Mouse (Mus musculus): Measurements from ENCODE around the gene Atf7.
A peak's percentile ranks its signal among the peaks of the same experiment; 100 is the strongest.

Gene Atf7

DNA sequence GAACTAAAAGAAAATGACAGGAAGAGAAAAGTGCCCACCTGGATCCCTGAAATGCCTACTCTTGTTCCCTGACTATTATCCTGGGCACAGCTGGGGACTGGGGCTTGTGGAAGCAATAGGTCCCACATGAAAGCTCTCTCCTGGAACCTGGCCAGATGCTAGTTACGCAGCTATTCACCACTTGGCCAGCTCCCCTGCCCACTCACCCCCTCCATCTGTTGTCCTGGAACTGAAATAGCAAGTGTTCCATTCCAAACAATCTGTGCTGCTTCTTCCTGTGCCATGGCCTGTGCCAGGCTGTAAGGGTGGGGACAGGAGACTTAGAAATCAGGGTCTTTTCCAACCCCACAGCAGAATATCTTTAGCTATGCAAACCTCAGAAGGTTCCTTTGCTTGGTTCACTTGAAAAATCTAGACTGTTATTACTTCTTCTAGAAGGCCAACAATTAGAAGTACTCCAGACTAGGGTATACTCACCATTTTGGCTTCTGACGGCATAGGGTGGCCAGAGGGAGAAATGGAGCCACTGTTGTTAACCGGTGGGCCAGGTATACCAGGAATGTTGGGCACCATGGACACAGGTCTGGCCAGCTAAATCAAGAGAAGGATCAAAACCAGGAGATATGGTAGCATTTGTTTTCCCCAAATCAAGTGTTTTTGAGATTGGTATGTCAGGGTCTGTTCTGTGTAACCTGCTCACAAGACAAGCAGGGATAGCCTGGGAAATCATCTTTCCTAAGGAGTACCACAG, 78.4 kb downstream of the Atf7 start:
- DNase-seq (ENCODE audit: low spot score) = peak; percentile 53

DNA sequence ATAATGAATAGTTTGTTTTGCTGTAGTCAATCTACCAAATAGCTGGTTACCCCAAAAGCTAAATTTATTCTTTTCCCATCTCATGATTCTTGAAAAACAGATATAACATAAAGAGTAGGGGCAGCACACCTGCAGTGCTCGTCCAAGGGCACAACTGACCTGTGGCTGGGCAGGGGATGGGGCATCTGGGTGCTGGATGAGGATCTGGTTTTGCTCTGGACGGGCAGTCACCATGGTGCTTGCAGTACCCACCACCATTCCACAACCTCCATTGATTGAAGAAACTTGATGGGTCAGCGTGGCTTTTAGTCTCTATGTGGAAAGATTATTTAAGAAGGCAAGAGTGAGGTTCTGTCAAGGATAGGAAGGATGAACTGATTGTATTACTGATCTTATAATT, 79.0 kb downstream of the Atf7 start:
- no peak for DNase-seq (ENCODE audit: low spot score)

GRCm38 (mm10) chr15:102544801-102545200, 80.5 kb downstream of the Atf7 start:
- DNase-seq (ENCODE audit: low spot score) = no peak

DNA sequence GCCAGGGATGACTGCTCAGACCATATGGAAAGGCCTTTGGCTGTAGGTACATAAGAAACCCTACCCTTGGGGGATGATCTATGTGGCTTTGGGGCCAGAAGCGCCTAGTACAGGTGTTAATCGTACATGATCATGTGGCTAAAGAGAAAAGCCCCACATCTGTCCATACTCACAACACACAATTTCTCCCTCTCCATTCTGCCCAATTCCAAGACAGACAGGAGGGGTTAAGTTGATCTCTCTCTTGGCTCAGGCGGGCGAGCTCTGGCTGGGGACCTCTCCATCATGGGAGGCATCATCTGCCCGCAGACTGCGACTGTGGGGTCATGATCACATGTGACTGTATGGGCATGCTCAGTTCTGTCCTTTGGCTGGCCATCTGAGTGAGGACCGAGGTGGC, 91.3 kb downstream of the Atf7 start:
- DNase-seq (ENCODE audit: low spot score) = no peak

DNA sequence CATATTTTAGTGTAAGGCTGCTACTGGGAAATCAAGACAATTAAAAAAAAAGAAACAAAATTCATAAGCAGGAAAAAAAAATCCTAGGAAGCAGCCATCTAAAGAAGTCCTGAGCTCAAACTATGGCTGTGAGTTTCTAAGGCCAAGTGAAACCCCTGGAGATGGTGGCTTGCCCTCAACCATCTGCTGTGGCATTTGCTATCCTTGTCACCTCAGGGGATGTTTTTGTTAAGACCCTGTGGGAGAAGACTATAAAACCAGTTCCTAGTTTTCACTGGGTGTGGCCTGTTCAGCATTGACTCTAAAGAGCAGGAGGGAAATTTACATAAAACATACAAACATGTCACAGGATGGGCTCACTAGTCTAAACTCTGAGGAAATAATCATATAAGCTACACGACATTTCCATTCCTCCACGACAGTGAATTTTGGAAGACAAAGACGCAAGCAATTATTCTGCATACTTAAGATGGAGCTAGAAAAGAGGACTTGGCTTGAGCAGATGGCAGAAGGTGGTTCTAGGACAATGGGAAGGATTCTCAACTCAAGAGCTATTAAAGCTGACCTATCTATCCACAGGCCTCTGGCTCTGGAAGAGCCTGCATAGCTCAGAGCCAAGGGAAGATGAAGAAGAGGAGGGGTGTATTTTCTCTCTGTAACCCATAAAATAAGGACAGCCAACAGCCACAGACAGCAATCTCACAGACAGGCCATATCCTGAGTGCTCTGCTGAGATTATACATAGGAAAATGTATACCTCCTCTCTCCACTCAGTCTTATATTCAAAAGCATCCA, 93.0 kb downstream of the Atf7 start:
- DNase-seq (ENCODE audit: low spot score) = no peak

DNA sequence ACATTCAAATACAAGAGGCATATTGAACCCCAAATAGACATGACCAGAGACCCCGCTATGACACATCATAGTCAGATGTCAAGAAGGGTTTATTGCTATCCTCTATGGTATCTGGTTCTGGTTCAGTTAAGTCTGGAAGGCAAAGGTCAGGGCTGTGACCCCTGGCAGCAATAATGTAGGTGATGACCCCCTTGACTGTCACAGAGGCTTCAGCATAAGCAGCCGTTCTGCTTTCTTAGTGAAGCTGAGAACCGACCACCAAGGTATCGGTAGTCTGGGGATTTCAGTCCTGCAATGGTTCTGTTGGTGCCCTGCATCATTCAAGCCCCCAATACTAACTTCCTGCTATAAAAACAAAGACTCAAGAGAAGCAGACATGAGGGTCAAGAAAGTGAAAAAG, 93.7 kb downstream of the Atf7 start:
- no peak for DNase-seq (ENCODE audit: low spot score)

- DNase-seq (ENCODE audit: low spot score) = no peak
These were observed 94.7 kb downstream of the Atf7 start for GRCm38 (mm10) chr15:102530566-102530965.

- DNase-seq (ENCODE audit: low spot score) = no peak
These were observed 96.9 kb downstream of the Atf7 start for GRCm38 (mm10) chr15:102528396-102528795.

- DNase-seq (ENCODE audit: low spot score) = no peak
These were observed 97.3 kb downstream of the Atf7 start for GRCm38 (mm10) chr15:102527936-102528335.

DNA sequence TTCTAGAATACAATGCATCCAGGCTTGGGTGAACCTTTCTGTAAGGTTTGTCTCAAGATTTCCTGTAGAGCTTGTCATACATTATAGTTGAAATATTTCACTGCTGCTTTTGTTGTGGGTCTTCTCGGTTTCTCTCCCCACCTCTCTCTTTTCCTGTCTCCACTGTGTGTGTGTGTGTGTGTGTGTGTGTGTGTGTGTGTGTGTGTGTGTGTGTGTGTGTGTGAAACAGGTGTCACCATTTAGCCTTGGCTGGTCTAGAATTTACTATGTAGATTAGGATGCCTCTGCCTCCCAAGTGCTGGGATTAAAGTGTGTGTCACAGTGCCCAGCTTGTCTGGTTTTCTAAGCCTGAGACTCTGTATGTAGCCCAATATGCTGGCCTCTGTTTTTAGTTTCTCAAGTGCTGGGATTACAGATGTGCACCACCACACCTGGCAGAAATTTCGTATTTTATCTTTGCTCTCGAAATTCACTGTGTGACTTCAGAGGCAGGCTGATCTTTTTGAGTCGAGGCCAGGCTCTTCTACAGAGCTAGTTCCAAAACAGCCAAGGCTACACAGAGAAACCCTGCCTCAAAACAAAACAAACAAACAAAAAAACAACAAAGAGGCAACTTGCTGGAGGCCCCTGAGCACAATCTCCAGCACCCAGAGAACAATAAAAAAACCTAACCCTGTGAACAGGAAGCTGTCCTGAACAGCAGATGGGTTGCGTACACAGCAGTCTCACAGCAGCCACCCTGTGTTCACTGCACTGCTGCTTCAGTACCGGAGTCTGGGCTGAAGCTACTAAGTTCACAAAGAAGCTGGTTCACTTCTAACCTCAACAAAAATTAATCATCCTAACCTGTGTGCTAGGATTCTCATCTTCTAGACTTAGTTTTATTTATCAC, 98.9 kb downstream of the Atf7 start:
- DNase-seq (ENCODE audit: low spot score) = no peak

DNA sequence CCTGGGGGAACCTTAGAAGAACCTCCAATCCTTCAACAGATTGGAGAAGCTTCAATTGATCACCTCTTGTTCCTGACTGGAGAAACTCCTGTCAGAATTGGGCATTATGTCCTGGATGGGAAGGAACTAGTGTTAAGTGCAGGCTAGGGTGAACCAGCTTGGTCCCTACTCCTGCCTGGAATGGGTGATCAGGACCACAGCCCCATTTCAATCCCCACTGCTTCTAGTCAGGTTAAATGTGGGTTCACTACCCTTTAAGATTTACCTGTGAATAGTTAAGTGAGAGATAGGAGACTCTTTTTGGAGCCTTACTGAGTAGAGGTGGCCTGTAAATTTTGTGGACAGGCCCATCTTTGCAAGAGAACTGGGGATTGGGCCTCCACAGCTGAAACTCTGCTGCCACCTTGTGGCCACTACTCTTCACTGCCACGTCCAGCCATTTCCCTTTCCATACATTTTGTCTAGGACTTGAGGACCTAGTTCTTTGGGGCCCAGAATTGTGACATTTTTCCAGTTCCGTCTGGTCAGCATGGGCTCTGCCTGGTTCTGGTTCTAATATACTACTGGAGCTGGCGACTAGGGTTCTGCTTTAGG, 100.3 kb downstream of the Atf7 start, which contains the start of gene Npff:
Gene Npff (minus strand): TSS at position 51 of the 594 bp plus-strand sequence.
- DNase-seq (ENCODE audit: low spot score) = peak; percentile 89

GRCm38 (mm10) chr15:102521480-102521879, 103.8 kb downstream of the Atf7 start:
- DNase-seq (ENCODE audit: low spot score) = no peak

DNA sequence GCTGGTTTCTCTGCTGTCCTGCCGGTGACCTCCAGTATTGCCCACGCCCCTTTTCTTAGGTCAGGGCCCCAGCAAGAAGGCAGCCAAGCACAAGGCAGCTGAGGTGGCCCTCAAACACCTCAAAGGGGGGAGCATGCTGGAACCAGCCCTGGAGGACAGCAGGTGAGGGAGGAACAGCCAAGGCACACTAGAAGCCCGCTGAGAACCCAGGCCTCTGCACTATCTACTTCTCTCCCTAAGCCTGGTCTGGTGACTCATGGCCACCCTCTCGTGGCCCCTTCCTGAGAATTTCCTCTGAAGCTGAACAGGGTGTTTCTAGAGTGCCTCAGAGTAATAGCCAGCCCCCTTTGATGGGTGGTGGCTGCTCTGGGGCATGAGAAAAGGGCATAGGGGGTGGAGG, 104.8 kb downstream of the Atf7 start:
- DNase-seq (ENCODE audit: low spot score) = peak; percentile 75

DNA sequence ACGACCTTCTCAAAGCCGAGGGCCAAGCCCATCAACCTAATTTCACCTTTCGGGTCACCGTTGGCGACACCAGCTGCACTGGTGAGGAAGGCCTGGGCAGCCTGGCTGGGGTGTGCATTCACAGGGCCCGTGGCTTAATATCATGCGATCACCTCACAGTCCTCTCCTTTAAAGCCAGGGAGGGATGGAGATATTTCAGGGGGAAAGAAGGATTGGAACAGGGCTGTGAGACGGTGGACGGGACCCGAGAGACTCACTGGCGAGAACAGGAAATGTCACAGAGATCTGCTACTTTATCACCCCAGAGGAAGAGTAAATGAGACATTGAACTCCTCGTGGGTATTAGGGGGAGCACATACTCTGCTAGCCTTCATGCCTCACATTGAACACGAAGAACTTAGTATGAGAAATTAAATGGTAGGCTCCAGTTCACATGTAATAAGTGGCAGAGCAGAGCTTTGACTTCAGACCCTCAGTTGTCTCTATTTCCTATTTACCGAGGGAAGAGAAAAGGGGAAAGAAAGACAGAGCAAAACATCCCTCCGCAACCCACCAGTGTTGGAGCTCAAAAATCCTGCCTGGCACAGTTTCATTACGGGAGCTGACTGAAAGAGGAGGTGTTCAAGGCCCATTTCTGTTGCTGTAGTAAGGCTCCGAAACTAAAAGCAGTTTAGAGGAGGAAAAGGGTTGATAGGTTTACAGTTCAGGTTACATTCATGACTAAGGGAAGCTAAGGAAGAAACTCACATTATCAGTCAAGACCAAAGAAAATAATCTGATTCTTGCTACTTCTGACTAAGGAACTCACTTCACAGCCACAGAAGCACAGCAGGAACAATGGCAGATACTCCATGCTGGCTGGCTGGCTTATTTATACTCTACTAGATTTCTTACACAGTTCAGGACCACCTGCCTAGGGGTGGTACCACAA, 105.8 kb downstream of the Atf7 start:
- no peak for DNase-seq (ENCODE audit: low spot score)

DNA sequence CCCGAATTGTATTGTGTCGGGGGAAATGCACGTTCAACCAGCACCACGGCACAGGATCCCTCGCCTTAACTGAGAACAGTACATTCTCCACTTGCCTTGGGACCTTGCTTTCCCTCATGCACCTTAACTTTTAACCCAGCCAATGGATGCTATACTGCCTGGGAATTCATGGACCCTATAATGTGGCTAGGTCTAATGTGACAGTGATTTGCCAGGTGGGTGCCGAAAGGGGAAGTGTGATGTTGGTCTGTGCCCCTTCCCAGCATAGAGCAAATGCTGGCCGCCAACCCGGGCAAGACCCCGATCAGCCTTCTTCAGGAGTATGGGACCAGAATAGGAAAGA, 106.4 kb downstream of the Atf7 start:
- no peak for DNase-seq (ENCODE audit: low spot score)

DNA sequence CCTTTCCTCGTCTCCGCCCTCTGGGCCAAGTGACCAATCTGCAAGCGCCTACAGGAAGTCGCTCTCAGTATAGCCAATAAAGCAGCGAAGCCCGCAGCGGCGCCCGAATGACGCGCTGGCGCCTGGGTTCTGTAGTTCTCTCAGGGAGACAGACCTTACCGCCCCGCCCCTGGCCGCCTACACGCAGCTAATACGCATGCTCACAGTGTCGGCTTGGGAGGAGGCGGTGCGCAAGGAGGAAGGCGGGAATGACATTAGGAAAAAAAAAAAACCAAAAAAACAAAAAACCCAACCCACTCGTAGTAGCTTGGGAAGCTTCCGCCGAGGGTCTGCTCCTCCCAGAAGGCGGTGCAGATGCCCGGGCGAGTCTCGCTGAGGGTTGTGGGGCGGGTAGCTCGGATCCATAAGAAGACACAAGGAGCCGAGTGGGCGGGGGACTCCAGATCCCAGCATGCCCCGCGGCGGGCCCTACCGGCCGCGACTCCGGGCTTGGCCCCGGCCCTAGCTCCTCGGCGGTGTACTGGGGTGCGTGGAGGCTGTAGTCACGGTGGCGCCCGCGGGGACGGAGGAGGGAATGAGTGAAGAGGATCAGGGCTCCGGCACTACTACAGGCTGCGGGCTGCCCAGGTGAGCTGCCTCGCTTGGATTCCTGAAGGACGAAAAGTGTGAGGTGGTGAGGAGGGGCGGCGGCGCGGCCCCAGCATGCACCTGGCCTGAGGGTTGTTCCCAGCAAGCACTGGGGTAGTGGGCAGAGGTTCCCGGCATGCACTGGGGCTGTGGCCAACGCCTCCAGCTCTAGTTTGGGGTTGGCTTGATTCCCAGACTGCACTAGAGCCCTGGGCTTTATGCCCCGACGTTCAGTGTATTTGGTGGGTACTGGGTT, 107.0 kb downstream of the Atf7 start, which contains the start of gene Tarbp2:
Gene Tarbp2 (plus strand): TSS at position 217 of the 883 bp plus-strand sequence.
- DNase-seq (ENCODE audit: low spot score) = peak; percentile 100

GRCm38 (mm10) chr15:102517631-102517975, 107.7 kb downstream of the Atf7 start:
- DNase-seq (ENCODE audit: low spot score) = no peak

GRCm38 (mm10) chr15:102516728-102517404, 108.4 kb downstream of the Atf7 start, which contains the start of gene Map3k12:
Map3k12 (minus strand) TSS chr15:102517064.
- peak; percentile 85 for DNase-seq (ENCODE audit: low spot score)

DNA sequence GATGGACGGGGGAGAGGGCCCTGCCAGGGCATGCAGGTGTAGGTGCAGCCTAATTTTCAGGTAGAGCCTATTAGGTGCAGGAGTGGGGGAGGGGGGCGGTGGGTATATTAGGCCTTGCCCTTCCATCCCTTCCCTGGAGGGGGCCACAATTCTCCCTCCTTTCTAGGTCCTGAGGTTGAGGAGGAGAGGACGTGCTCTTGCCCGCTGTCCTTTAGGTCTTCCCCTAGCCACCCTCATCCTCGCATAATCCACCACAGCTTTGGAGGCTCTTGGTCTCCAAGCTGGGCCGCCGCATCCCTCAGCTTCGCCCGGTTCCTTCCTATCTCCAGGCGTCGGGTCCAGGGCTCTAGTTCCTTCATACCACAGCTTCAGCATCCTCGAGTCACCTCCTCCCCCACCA, 109.0 kb downstream of the Atf7 start:
- DNase-seq (ENCODE audit: low spot score) = peak; percentile 61

All from MN1 (cell line).